Mouse (Mus musculus): ENCODE measurements at regions not wholly inside any gene's neighbourhood (a gene's known extent, or its start where the extent isn't known, plus 50 kb on each side); places are given as distances from the start of the nearest gene placed in this dataset.

- TF ChIP-seq MYC (IDR thresholded peaks at IDR 0.05; ENCODE audit: low read depth, low read length) (no peak), GABPA (IDR thresholded peaks at IDR 0.05; ENCODE audit: low read depth, low read length) (no peak), ELF1 (IDR thresholded peaks at IDR 0.05; ENCODE audit: low read depth, low read length) (no peak), POLR2AphosphoS2 (IDR thresholded peaks at IDR 0.05; ENCODE audit: low read length) (no peak), TCF12 (IDR thresholded peaks at IDR 0.05; ENCODE audit: low read depth, low read length) (no peak), TBP (IDR thresholded peaks at IDR 0.05; ENCODE audit: low read depth, low read length) (no peak), ZKSCAN1 (IDR thresholded peaks at IDR 0.05; ENCODE audit: low read depth, low read length) (no peak), CHD2 (IDR thresholded peaks at IDR 0.05; ENCODE audit: low read length) (no peak), USF1 (IDR thresholded peaks at IDR 0.05; ENCODE audit: low read depth, low read length) (no peak), POLR2AphosphoS5 (IDR thresholded peaks at IDR 0.05; ENCODE audit: borderline replicate concordance, low read depth, low read length) (no peak), SIN3A (IDR thresholded peaks at IDR 0.05; ENCODE audit: low read length) (no peak), JUND (IDR thresholded peaks at IDR 0.05; ENCODE audit: low read depth, low read length) (no peak), CTCF (IDR thresholded peaks at IDR 0.05 in 2 of 3, conservative IDR thresholded peaks at IDR 0.05 in 1 of 3; ENCODE audit: control insufficient read depth in 1 of 3, insufficient read depth in 1 of 3, low read depth in 2 of 3, low read length in 3 of 3, poor library complexity in 1 of 3, severe bottlenecking in 1 of 3) (no peak), NRF1 (IDR thresholded peaks at IDR 0.05; ENCODE audit: insufficient read depth, low read depth, low read length, poor library complexity, severe bottlenecking) (no peak)
Measured at GRCm38 (mm10) chr4:98203129-98203528, 180.0 kb downstream of the Tm2d1 start.

Measured in MEL (cell line).